Mouse (Mus musculus) intestine, embryonic 16.5 days (tissue): ENCODE measurements at regions not wholly inside any gene's neighbourhood (a gene's known extent, or its start where the extent isn't known, plus 50 kb on each side); places are given as distances from the start of the nearest gene placed in this dataset.
"Not testable (repeated sequence)": the region's sequence is repeated elsewhere in the genome, so short reads cannot be mapped to it uniquely, and the experiment has no call there.

ENCODE experiments used
- ATAC-seq: fragments of 200-750 bp; cut with Nextera tagmentation; 2 replicates; pipeline ENCODE4 v1.8.0; 2017; ENCODE audit warnings: moderate TSS enrichment, moderate library complexity
- H3K27ac ChIP-seq: fragments of 300-500 bp; sonication (generic); 2 replicates; pipeline ENCODE4 v1.5.1; 2014; ENCODE audit warnings: mild to moderate bottlenecking, low read length
- H3K27me3 ChIP-seq: fragments of 300-500 bp; sonication (generic); replicated peaks from 2 replicates; pipeline ENCODE4 v1.6.1; 2014; ENCODE audit warnings: low read length, control low read depth, mixed read lengths; ENCODE audit not compliant: control insufficient read depth, insufficient read depth
- H3K36me3 ChIP-seq: fragments of 300-500 bp; sonication (generic); 2 replicates; pipeline ENCODE4 v1.6.1; 2014; ENCODE audit warnings: low read length, control low read depth; ENCODE audit not compliant: control insufficient read depth, insufficient read depth
- H3K4me1 ChIP-seq: fragments of 300-500 bp; sonication (generic); 2 replicates; pipeline ENCODE4 v1.6.1; 2014; ENCODE audit warnings: low read length, control low read depth, mixed read lengths; ENCODE audit not compliant: control insufficient read depth, insufficient read depth
- H3K4me2 ChIP-seq: fragments of 300-500 bp; sonication (generic); 2 replicates; pipeline ENCODE4 v1.6.1; 2014; ENCODE audit warnings: low read depth, low read length, control low read depth
- H3K4me3 ChIP-seq: fragments of 300-500 bp; sonication (generic); 2 replicates; pipeline ENCODE4 v1.5.1; 2014; ENCODE audit warnings: mild to moderate bottlenecking, low read length
- H3K9ac ChIP-seq: fragments of 300-500 bp; sonication (generic); 2 replicates; pipeline ENCODE4 v1.6.1; 2014; ENCODE audit warnings: low read depth, low read length
- H3K9me3 ChIP-seq: fragments of 300-500 bp; sonication (generic); 2 replicates; pipeline ENCODE4 v1.6.1; 2016; ENCODE audit warnings: low read length, control low read depth; ENCODE audit not compliant: control insufficient read depth
- WGBS: fragments of 180-500 bp; shearing (Covaris S2); extraction: QIAGEN DNeasy Blood & Tissue Kit; methylation state at CpG from one replicate; pipeline ENCODE4 v1.1.7; 2014; 5-methylcytosine and 5-hydroxymethylcytosine counted together

GRCm38 (mm10) chr3:8244526-8245194 is 1365.2 kb downstream of the Zfp704 start:
- H3K4me2 ChIP-seq, H3K27me3 ChIP-seq, ATAC-seq, H3K4me1 ChIP-seq, H3K9me3 ChIP-seq, H3K9ac ChIP-seq, H3K36me3 ChIP-seq, H3K27ac ChIP-seq, H3K4me3 ChIP-seq: not testable (repeated sequence)
- whole genome bisulfite sequencing: 85% methylated on average over 4 of the region's 4 CpGs

- no peak overlapping the region for H3K9ac ChIP-seq
- 73% methylated on average over 6 of the region's 6 CpGs for WGBS
- no peak for ATAC-seq
These were observed 1403.1 kb downstream of the Zfp704 start for GRCm38 (mm10) chr3:8206623-8207404.

GRCm38 (mm10) chr3:8163030-8163429 is 1446.9 kb downstream of the Zfp704 start:
- H3K9ac ChIP-seq: no peak overlapping the region
- H3K4me1 ChIP-seq: no peaks in the 10 kb centered on the region
- no peak for ATAC-seq
- H3K36me3 ChIP-seq: no peaks in the 10 kb centered on the region
- H3K9me3 ChIP-seq: no peaks in the 10 kb centered on the region
- no peak overlapping the region for H3K27ac ChIP-seq
- no peak overlapping the region for H3K4me2 ChIP-seq
- H3K27me3 ChIP-seq: no peaks in the 10 kb centered on the region
- WGBS: 78% methylated on average over 4 of the region's 4 CpGs
- H3K4me3 ChIP-seq: no peak overlapping the region

More at GRCm38 (mm10) chr3:8206623-8207404, 1403.1 kb downstream of the Zfp704 start:
- no peaks in the 10 kb centered on the region for H3K36me3 ChIP-seq
- H3K27me3 ChIP-seq: no peaks in the 10 kb centered on the region
- no peak overlapping the region for H3K4me2 ChIP-seq
- H3K4me1 ChIP-seq: no peaks in the 10 kb centered on the region
- H3K9me3 ChIP-seq: no peaks in the 10 kb centered on the region
- H3K27ac ChIP-seq: no peak overlapping the region
- no peak overlapping the region for H3K4me3 ChIP-seq

- 80% methylated on average over 4 of the region's 4 CpGs for WGBS
- H3K9ac ChIP-seq: no peak overlapping the region
- no peak overlapping the region for H3K27ac ChIP-seq
- H3K9me3 ChIP-seq: no peaks in the 10 kb centered on the region
- H3K4me1 ChIP-seq: no peaks in the 10 kb centered on the region
- no peak overlapping the region for H3K4me3 ChIP-seq
- no peaks in the 10 kb centered on the region for H3K36me3 ChIP-seq
- no peak overlapping the region for H3K4me2 ChIP-seq
- H3K27me3 ChIP-seq: no peaks in the 10 kb centered on the region
- ATAC-seq: no peak
These were observed 1447.7 kb downstream of the Zfp704 start for GRCm38 (mm10) chr3:8161997-8162756.

- no peak for ATAC-seq
- H3K27ac ChIP-seq: no peak overlapping the region
These were observed 1466.9 kb downstream of the Zfp704 start for GRCm38 (mm10) chr3:8143016-8143415.

GRCm38 (mm10) chr3:8142190-8142589 is 1467.7 kb downstream of the Zfp704 start:
- H3K27ac ChIP-seq: no peak overlapping the region
- no peaks in the 10 kb centered on the region for H3K4me1 ChIP-seq
- H3K4me2 ChIP-seq: no peak overlapping the region
- no peak overlapping the region for H3K9ac ChIP-seq
- no peaks in the 10 kb centered on the region for H3K27me3 ChIP-seq
- ATAC-seq: no peak
- no peaks in the 10 kb centered on the region for H3K36me3 ChIP-seq
- H3K9me3 ChIP-seq: no peaks in the 10 kb centered on the region
- WGBS: 55% methylated on average over 3 of the region's 3 CpGs
- H3K4me3 ChIP-seq: no peak overlapping the region

More at GRCm38 (mm10) chr3:8143016-8143415, 1466.9 kb downstream of the Zfp704 start:
- no peak overlapping the region for H3K9ac ChIP-seq
- no peak overlapping the region for H3K4me2 ChIP-seq
- WGBS: 75% methylated on average over 2 of the region's 2 CpGs
- no peaks in the 10 kb centered on the region for H3K9me3 ChIP-seq
- H3K36me3 ChIP-seq: no peaks in the 10 kb centered on the region
- H3K4me1 ChIP-seq: no peaks in the 10 kb centered on the region
- no peak overlapping the region for H3K4me3 ChIP-seq
- H3K27me3 ChIP-seq: no peaks in the 10 kb centered on the region

- Histone ChIP-seq H3K4me3 (no peak overlapping the region), H3K4me1 (no peaks in the 10 kb centered on the region), H3K9ac (no peak overlapping the region), H3K36me3 (no peaks in the 10 kb centered on the region), H3K9me3 (no peaks in the 10 kb centered on the region), H3K4me2 (no peak overlapping the region), H3K27ac (no peak overlapping the region), H3K27me3 (no peaks in the 10 kb centered on the region)
- no peak for ATAC-seq
- WGBS: 43% methylated on average over 2 of the region's 2 CpGs
These were observed 1468.2 kb downstream of the Zfp704 start for GRCm38 (mm10) chr3:8141664-8142084.

GRCm38 (mm10) chr3:8123641-8124040 is 1486.2 kb downstream of the Zfp704 start:
- H3K4me3 ChIP-seq: not testable (repeated sequence)

GRCm38 (mm10) chr3:8123141-8123540 is 1486.7 kb downstream of the Zfp704 start:
- H3K4me1 ChIP-seq: no peaks in the 10 kb centered on the region
- WGBS: 45% methylated on average over 3 of the region's 3 CpGs
- no peak overlapping the region for H3K4me3 ChIP-seq
- no peak overlapping the region for H3K27ac ChIP-seq
- no peak overlapping the region for H3K4me2 ChIP-seq
- H3K9ac ChIP-seq: no peak overlapping the region
- no peaks in the 10 kb centered on the region for H3K27me3 ChIP-seq
- no peaks in the 10 kb centered on the region for H3K9me3 ChIP-seq
- ATAC-seq: no peak
- no peaks in the 10 kb centered on the region for H3K36me3 ChIP-seq

More at GRCm38 (mm10) chr3:8123641-8124040, 1486.2 kb downstream of the Zfp704 start:
- not testable (repeated sequence) for H3K27me3 ChIP-seq, H3K9ac ChIP-seq, H3K9me3 ChIP-seq, ATAC-seq, H3K4me2 ChIP-seq, H3K27ac ChIP-seq, H3K4me1 ChIP-seq, H3K36me3 ChIP-seq
- WGBS: 47% methylated on average over 1 of the region's 1 CpGs
